Mouse (Mus musculus): Measurements from ENCODE around the gene Rdh16f1. TPM values are rescaled to one million over a fixed set of nuclear protein-coding genes. Genes with fewer than 3 reads are reported as not detected.

Gene Rdh16f1
- total RNA-seq (2012; rRNA removed), result not detected in 2 replicates
- total RNA-seq (2014; rRNA removed), result not detected in 2 replicates
- not detected in 2 replicates for polyA plus RNA-seq (2012; ENCODE audit: insufficient read length, low read depth)

DNA sequence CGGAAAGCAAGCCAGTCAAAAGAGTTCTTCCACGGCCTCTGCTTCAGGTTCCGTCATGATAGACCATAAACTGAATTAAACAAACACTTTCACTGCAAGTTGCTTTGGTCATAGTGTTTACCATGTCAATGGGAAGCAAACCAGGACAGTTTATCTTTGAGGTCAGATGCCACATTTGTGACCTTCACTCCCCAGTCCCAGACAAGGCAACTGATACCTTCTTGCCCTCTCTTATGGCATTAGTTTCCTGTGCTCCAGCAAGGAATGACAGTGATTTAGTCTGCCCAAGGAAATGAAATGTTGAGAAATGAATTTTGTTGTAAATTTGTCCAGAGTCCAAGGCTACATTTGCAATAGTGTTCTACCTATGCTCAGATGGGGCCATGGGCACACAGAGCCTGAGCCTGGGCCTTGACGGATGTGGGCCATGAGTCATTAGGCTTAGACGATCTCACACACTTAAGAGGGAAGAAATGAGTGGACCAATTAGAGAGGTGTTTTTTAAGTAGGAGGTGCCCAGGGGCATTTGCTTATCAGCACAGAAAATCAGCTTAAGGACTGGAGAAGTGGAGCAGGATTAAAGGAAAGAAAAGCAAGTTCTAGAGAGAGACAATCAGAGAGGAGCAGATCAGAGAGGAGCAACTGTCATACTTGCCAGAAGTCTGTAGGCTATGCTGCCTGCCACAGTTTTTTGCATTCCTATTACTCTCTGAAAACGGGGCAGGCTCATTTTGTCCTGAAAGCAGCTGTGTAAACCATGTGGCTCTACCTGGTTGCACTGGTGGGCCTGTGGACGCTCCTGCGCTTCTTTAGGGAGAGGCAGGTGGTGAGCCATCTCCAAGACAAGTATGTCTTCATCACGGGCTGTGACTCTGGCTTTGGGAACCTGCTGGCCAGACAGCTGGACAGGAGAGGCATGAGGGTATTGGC, at the start of gene Rdh16f1, which contains the start of gene Rdh1:
Gene Rdh16f1 (plus strand): TSS at position 607 of the 930 bp plus-strand sequence.
Gene Rdh1 (plus strand): TSS at position 541 of the 930 bp plus-strand sequence.
- Histone ChIP-seq H3K79me2 (replicated peaks; ENCODE audit: control insufficient read depth, extremely low read depth, insufficient read depth, poor library complexity, severe bottlenecking) (no peaks in the 10 kb centered on the region), H3K9me3 (replicated peaks; ENCODE audit: low read length) (peaks cover 7% of the 10 kb centered on the region), H3K9ac (ENCODE audit: insufficient read depth, low read depth) (no peak within 1 kb of the TSS), H3K4me1 (ENCODE audit: control insufficient read depth in 1 of 2, insufficient read depth in 2 of 2) (no peaks in the 10 kb centered on the region), H3K36me3 (replicated peaks in 1 of 2; ENCODE audit: control insufficient read depth in 1 of 2, insufficient read depth in 1 of 2, low read length in 1 of 2) (no peaks in the 10 kb centered on the region), H3K27ac (ENCODE audit: insufficient read depth, low read depth) (no peak within 1 kb of the TSS), H3K27me3 (replicated peaks) (peaks cover 41% of the 10 kb centered on the region), H3K4me3 (replicated peaks in 1 of 3; ENCODE audit: low read depth in 2 of 3, low read length in 2 of 3, poor library complexity in 1 of 3) (no peak within 1 kb of the TSS), H3K4me2 (ENCODE audit: insufficient read depth, low read depth, poor library complexity, severe bottlenecking) (no peak within 1 kb of the TSS)
- dilution Hi-C loops (cut with MboI; ENCODE audit: extremely low pct_ligation_motif_present, extremely low pct_unique_long_range_greater_than_20kb, low sequenced_read_pairs) (no loop called here), in situ Hi-C loops (cut with MboI; ENCODE audit: low pct_ligation_motif_present, low pct_unique_long_range_greater_than_20kb, low sequenced_read_pairs) (loop anchor here (5.0 kb wide), 1 partner anchor 48 kb away; no protein-coding TSS in a partner anchor)
- no peak for TF ChIP-seq NELFE (IDR thresholded peaks at IDR 0.05; ENCODE audit: low read depth, low read length)
- no peak for TF ChIP-seq GABPA (IDR thresholded peaks at IDR 0.05; ENCODE audit: insufficient replicate concordance, low read depth, low read length)
- no peak for TF ChIP-seq POLR2AphosphoS2 (IDR thresholded peaks at IDR 0.05; ENCODE audit: low read depth, low read length)
- TF ChIP-seq KAT2A (IDR thresholded peaks at IDR 0.05; ENCODE audit: insufficient replicate concordance, low read length), result no peak
- TF ChIP-seq ZKSCAN1 (IDR thresholded peaks at IDR 0.05; ENCODE audit: borderline replicate concordance, low read depth, low read length), result no peak
- no peak for TF ChIP-seq ELF1 (IDR thresholded peaks at IDR 0.05; ENCODE audit: low read depth, low read length)
- TF ChIP-seq TCF12 (IDR thresholded peaks at IDR 0.05; ENCODE audit: low read depth, low read length), result no peak
- no peak for DNase-seq (ENCODE audit: extremely low read depth)

DNA sequence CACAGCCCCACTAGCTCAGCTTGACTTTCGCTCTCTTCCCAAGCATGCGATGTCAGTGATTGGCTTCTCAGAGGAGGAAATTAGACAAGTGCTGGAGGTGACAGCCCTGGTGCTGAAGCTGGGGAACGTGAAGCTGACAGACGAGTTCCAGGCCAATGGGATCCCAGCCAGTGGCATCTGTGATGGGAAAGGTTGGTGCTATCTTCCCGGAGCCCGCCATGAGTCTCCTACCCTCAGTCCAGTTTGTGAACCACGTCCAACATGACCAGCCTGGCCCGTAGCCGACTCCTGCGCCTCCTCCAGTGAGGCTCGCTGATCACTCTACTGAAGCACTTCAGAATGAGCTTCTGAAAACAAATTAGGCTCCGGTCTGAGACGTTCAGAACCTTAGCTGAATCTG, 49.3 kb upstream of the Rdh16f1 start:
- Histone ChIP-seq H3K4me2 (ENCODE audit: insufficient read depth, low read depth, poor library complexity, severe bottlenecking) (no peak overlapping the region), H3K4me1 (ENCODE audit: control insufficient read depth in 1 of 2, insufficient read depth in 2 of 2) (peaks cover 0 to 3% of the 10 kb centered on the region in 2 experiments; a peak in 1 of 4 replicates), H3K27me3 (replicated peaks) (no peaks in the 10 kb centered on the region), H3K36me3 (replicated peaks in 1 of 2; ENCODE audit: control insufficient read depth in 1 of 2, insufficient read depth in 1 of 2, low read length in 1 of 2) (no peaks in the 10 kb centered on the region), H3K9ac (ENCODE audit: insufficient read depth, low read depth) (no peak overlapping the region), H3K9me3 (replicated peaks; ENCODE audit: low read length) (no peaks in the 10 kb centered on the region), H3K4me3 (replicated peaks in 1 of 3; ENCODE audit: low read depth in 2 of 3, low read length in 2 of 3, poor library complexity in 1 of 3) (no peak overlapping the region), H3K79me2 (replicated peaks; ENCODE audit: control insufficient read depth, extremely low read depth, insufficient read depth, poor library complexity, severe bottlenecking) (no peaks in the 10 kb centered on the region), H3K27ac (ENCODE audit: insufficient read depth, low read depth) (no peak overlapping the region)
- in situ Hi-C loops (cut with MboI; ENCODE audit: low pct_ligation_motif_present, low pct_unique_long_range_greater_than_20kb, low sequenced_read_pairs) (no loop called here), dilution Hi-C loops (cut with MboI; ENCODE audit: extremely low pct_ligation_motif_present, extremely low pct_unique_long_range_greater_than_20kb, low sequenced_read_pairs) (no loop called here)
- DNase-seq (ENCODE audit: extremely low read depth), result no peak
- TF ChIP-seq KAT2A (IDR thresholded peaks at IDR 0.05; ENCODE audit: insufficient replicate concordance, low read length) (no peak), ZNF384 (IDR thresholded peaks at IDR 0.05; ENCODE audit: low read depth, low read length) (no peak), ELF1 (IDR thresholded peaks at IDR 0.05; ENCODE audit: low read depth, low read length) (no peak), IRF4 (IDR thresholded peaks at IDR 0.05; ENCODE audit: low read depth, low read length) (no peak), BHLHE40 (IDR thresholded peaks at IDR 0.05; ENCODE audit: low read depth, low read length) (no peak)

Measured in CH12.LX (cell line).